Mouse (Mus musculus) limb, embryonic 14.5 days (tissue): Measurements from ENCODE around the gene Ctdnep1. TPM values are rescaled to one million over a fixed set of nuclear protein-coding genes. Genes with fewer than 3 reads are reported as not detected.

Experiments used
- ATAC-seq: fragments of 200-750 bp; cut with Nextera tagmentation; 2 replicates; pipeline ENCODE4 v1.8.0; 2017; ENCODE audit warnings: low read depth, moderate number of reproducible peaks, moderate TSS enrichment; ENCODE audit not compliant: low FRiP score
- DNase-seq: peaks from one replicate; pipeline ENCODE4 v3.0.0-alpha.2; 2015; ENCODE audit warnings: low spot score
- H3K27ac ChIP-seq: fragments of 300-500 bp; sonication (generic); replicated peaks from 2 replicates; pipeline ENCODE4 v1.5.1; 2014; ENCODE audit warnings: low read depth, mild to moderate bottlenecking, low read length, moderate library complexity, mixed read lengths
- H3K27me3 ChIP-seq: fragments of 300-500 bp; sonication (generic); 2 replicates; pipeline ENCODE4 v1.6.1; 2014; ENCODE audit warnings: low read length, mixed read lengths; ENCODE audit not compliant: control insufficient read depth, insufficient read depth
- H3K36me3 ChIP-seq: fragments of 300-500 bp; sonication (generic); 2 replicates; pipeline ENCODE4 v1.6.1; 2014; ENCODE audit warnings: mild to moderate bottlenecking, low read length, moderate library complexity, mixed read lengths; ENCODE audit not compliant: control insufficient read depth, insufficient read depth
- H3K4me1 ChIP-seq: fragments of 300-500 bp; sonication (generic); 2 replicates; pipeline ENCODE4 v1.6.1; 2014; ENCODE audit warnings: antibody characterized with exemption, low read length, mixed read lengths; ENCODE audit not compliant: control insufficient read depth, insufficient read depth
- H3K4me2 ChIP-seq: fragments of 300-500 bp; sonication (generic); replicated peaks from 2 replicates; pipeline ENCODE4 v1.6.1; 2014; ENCODE audit warnings: low read depth, mild to moderate bottlenecking, low read length, moderate library complexity; ENCODE audit not compliant: severe bottlenecking
- H3K4me3 ChIP-seq: fragments of 300-500 bp; sonication (generic); replicated peaks from 2 replicates; pipeline ENCODE4 v1.5.1; 2014; ENCODE audit warnings: low read length
- H3K9ac ChIP-seq: fragments of 300-500 bp; sonication (generic); 2 replicates; pipeline ENCODE4 v1.6.1; 2014; ENCODE audit warnings: mild to moderate bottlenecking, low read depth, low read length, moderate library complexity; ENCODE audit not compliant: severe bottlenecking
- H3K9me3 ChIP-seq: fragments of 300-500 bp; sonication (generic); 2 replicates; pipeline ENCODE4 v1.6.1; 2016; ENCODE audit warnings: low read length; ENCODE audit not compliant: control insufficient read depth
- POLR2A ChIP-seq: fragments of 200-500 bp; IDR thresholded peaks from 2 replicates; pipeline ENCODE4 v1.8.0; 2012; ENCODE audit warnings: inconsistent platforms, mild to moderate bottlenecking, moderate library complexity, borderline replicate concordance; ENCODE audit not compliant: insufficient read depth, insufficient read length; ENCODE audit errors: extremely low read depth
- WGBS: fragments of 180-500 bp; shearing (Covaris S2); extraction: QIAGEN DNeasy Blood & Tissue Kit; methylation state at CpG from one replicate; pipeline ENCODE4 v1.1.7; 2014; 5-methylcytosine and 5-hydroxymethylcytosine counted together
- polyA plus RNA-seq, 2 experiments: library from polyadenylated mRNA; depleted of rRNA in 1 of 2; stranded (reverse) in 1 of 2; unstranded in 1 of 2; fragments of >200 nt; fragmentation: Nextera tagmentation in 1 of 2; extraction: Ambion mirVana in 1 of 2; gene quantifications; 2 replicates each; pipeline versions ENCODE4 v1.2.1 to v1.2.3; 2012 to 2014

Ctdnep1 gene
- polyA plus RNA-seq, 2 experiments, result 38.3 to 117 TPM

- Histone ChIP-seq H3K9ac (no peak overlapping the region), H3K4me3 (peak overlapping the region; percentile 59), H3K27ac (no peak overlapping the region), H3K4me1 (peaks cover 19% of the 10 kb centered on the region), H3K27me3 (no peaks in the 10 kb centered on the region), H3K4me2 (peak overlapping the region; percentile 85), H3K36me3 (peaks cover 37% of the 10 kb centered on the region), H3K9me3 (no peaks in the 10 kb centered on the region)
- no peak for DNase-seq
- no peak for ATAC-seq
- no peak for TF ChIP-seq POLR2A
- WGBS, result 91% methylated on average over 18 of the region's 18 CpGs
These were observed 34.7 kb upstream of the Ctdnep1 start for GRCm38 (mm10) chr11:69945997-69946891.

DNA sequence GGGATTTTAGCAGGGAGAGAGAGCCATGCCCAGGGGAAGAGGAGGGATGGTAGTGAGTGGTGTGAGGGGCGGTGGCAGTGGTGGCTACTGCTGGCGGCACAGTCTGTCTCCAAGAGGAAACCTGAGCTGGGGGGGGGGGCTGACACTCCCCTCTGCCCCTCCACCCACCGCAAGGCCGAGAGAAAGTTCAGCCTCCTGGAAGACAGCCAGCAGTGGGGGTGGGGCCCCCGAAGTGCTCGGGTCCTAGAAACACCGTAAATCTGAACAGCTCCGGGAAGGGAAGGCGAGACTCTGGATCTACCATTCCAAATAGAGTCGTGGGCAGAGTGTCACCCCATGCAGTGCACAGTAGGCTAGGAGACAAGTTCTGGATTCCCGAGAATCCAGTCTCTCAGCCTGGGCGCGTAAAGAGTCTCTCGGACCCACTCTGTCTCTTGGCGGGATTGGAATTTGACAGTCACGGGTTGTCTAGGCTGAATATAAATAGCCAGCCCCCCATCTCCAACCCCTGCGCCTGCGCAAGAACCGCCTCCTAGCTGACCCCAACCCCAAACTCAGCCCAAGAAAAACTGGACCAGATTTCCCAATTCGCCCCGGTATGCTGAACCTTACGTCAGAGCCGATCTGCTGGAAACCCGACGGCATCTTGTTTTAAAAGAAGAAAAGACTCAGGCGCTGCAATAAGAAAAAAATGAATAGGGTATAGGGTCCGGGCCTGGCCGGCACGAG is 33.5 kb upstream of the Ctdnep1 start:
- H3K27ac ChIP-seq, result peak overlapping the region; percentile 79
- peak overlapping the region; percentile 85 for H3K4me2 ChIP-seq
- DNase-seq (peak; percentile 70), ATAC-seq (peak; percentile 48)
- H3K4me1 ChIP-seq, result peaks cover 19% of the 10 kb centered on the region
- H3K9ac ChIP-seq, result peak overlapping the region; percentile 70
- WGBS, result 1% methylated on average over 28 of the region's 29 CpGs
- peaks cover 34% of the 10 kb centered on the region for H3K36me3 ChIP-seq
- no peaks in the 10 kb centered on the region for H3K27me3 ChIP-seq
- no peaks in the 10 kb centered on the region for H3K9me3 ChIP-seq
- no peak for TF ChIP-seq POLR2A
- H3K4me3 ChIP-seq, result peak overlapping the region; percentile 59

DNA sequence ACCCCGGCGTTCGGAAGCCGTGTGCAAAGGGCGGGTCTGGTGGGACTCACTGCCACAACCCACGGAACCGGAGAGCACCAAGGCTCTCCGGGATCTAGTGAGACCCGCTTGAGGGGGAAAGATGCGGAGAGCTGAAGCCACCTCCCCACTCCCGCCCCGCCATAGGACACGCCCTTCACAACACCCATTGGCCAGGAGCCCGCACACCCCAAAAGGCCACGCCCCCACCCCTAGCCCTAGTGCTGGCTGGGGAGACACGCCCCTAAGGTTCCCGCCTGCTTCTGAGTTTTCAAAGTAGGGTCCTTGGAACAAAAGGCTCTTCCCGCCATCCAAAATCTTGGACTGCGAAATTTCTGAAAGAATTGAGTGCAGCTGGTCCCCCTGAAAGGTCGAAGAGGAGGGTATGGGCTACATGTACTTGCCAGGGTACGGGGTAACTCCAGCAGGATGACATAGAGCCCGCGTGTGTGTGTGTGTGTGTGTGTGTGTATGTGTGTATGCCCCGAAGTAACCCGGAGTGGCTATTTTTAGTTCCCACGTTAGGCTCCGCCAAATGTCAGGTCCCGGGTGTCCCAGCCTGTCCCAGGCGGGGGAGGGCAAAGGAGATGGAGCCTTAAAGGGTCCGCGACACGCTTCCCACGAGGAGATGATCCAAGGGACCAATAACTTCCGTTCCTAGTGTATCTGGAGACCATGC is 32.7 kb upstream of the Ctdnep1 start, which contains the start of gene Slc2a4:
Slc2a4 (minus strand) TSS at position 123 of the 697 bp plus-strand sequence.
- DNase-seq (peak; percentile 97), ATAC-seq (peak; percentile 93)
- WGBS, result 2% methylated on average over 33 of the region's 34 CpGs
- TF ChIP-seq POLR2A, result peak; percentile 76; the same call in 1 of the 2 replicates
- Histone ChIP-seq H3K4me3 (peak within 1 kb of the TSS; percentile 59), H3K9me3 (no peaks in the 10 kb centered on the region), H3K4me1 (peaks cover 19% of the 10 kb centered on the region), H3K4me2 (peak within 1 kb of the TSS; percentile 85), H3K27ac (peak within 1 kb of the TSS; percentile 90), H3K27me3 (no peaks in the 10 kb centered on the region), H3K36me3 (peaks cover 27% of the 10 kb centered on the region), H3K9ac (peak within 1 kb of the TSS; percentile 70)

- Histone ChIP-seq H3K4me2 (peak overlapping the region; percentile 85), H3K27me3 (no peaks in the 10 kb centered on the region), H3K9me3 (no peaks in the 10 kb centered on the region), H3K4me3 (peak overlapping the region; percentile 59), H3K4me1 (peaks cover 19% of the 10 kb centered on the region), H3K27ac (peak overlapping the region; percentile 90), H3K36me3 (peaks cover 23% of the 10 kb centered on the region), H3K9ac (peak overlapping the region; percentile 70)
- DNase-seq (peak; percentile 90), ATAC-seq (peak; percentile 48)
- peak; percentile 61; the same call in 1 of the 2 replicates for TF ChIP-seq POLR2A
- whole genome bisulfite sequencing, result 0% methylated on average over 14 of the region's 14 CpGs
These were observed 32.2 kb upstream of the Ctdnep1 start for GRCm38 (mm10) chr11:69948763-69949150.
